Mouse (Mus musculus) liver, adult 10 weeks (tissue): ENCODE results near the gene Meox1. TPM values are rescaled to one million over a fixed set of nuclear protein-coding genes. Genes with fewer than 3 reads are reported as not detected.

ENCODE experiments used
- polyA plus RNA-seq: library from polyadenylated mRNA; stranded (reverse); fragments of 350-450 nt; fragmentation: Illumina TruSeq; extraction: RNeasy Lipid Tissue Mini Kit (QIAGEN cat#74804); gene quantifications from one replicate; pipeline ENCODE4 v1.2.3, GENCODE M21; 2014; ENCODE audit warnings: low read depth, low replicate concordance

Meox1 gene
- polyA plus RNA-seq: not detected

DNA sequence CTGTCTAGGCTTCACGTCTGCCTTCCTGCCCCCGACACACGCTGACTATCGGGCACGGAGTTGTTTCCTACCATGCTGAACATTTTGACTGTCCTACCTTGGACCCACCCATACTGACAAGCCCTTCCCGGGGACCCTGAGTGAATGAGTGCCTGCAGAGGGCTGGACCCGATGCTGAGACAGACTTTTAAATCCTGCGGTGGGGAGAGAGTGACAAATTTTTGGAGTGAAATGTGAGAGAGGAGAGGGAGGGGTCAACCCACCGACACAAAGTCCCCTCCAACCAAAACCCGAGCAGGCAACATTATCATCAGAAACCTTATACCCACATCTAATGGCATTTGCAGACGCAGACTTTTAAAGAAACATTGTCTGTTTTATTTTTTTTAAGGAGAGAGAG lies at the start of gene Meox1:
Meox1 (minus strand) TSS at position 171 of the 400 bp plus-strand sequence.

Other genes starting within 250 kb of the Meox1 start
- 17.2 TPM for gene Arl4d, start 228.8 kb downstream of the Meox1 start, polyA plus RNA-seq
- gene Dhx8, start 161.5 kb downstream of the Meox1 start, polyA plus RNA-seq: 6.9 TPM
- not detected for gene Etv4, start 109.0 kb downstream of the Meox1 start, polyA plus RNA-seq
- not detected for gene Sost, start 72.6 kb upstream of the Meox1 start, polyA plus RNA-seq
- gene Cfap97d1, start 89.9 kb upstream of the Meox1 start, polyA plus RNA-seq: not detected
- 14.0 TPM for gene Dusp3, start 92.6 kb upstream of the Meox1 start, polyA plus RNA-seq
- not detected for gene Mpp3, start 134.1 kb upstream of the Meox1 start, polyA plus RNA-seq
- gene Cd300lg, start 147.1 kb upstream of the Meox1 start, polyA plus RNA-seq: 8.8 TPM
- gene Mpp2, start 194.1 kb upstream of the Meox1 start, polyA plus RNA-seq: not detected
- not detected for gene Ppy, start 206.9 kb upstream of the Meox1 start, polyA plus RNA-seq
- not detected for gene Pyy, start 213.5 kb upstream of the Meox1 start, polyA plus RNA-seq